Mouse (Mus musculus): ENCODE measurements around the gene Oard1. TPM values are rescaled to one million over a fixed set of nuclear protein-coding genes. Genes with fewer than 3 reads are reported as not detected.

Gene Oard1
- polyA plus RNA-seq, 1 experiment from 2014 or later: 30.1 TPM

GRCm38 (mm10) chr17:48436487-48436886, 26.7 kb downstream of the Oard1 start:
- 100% methylated on average over 1 of the region's 1 CpGs for WGBS (ENCODE audit: missing documents)
- Histone ChIP-seq H3K4me3 (ENCODE audit: inconsistent target) (no peak overlapping the region), H3K36me3 (ENCODE audit: inconsistent target) (no peaks in the 10 kb centered on the region), H3K79me2 (ENCODE audit: inconsistent target) (no peaks in the 10 kb centered on the region), H3K27ac (no peak overlapping the region)

- no peak overlapping the region for H3K4me3 ChIP-seq (ENCODE audit: inconsistent target)
- WGBS (ENCODE audit: missing documents): 90% methylated on average over 7 of the region's 7 CpGs
- H3K79me2 ChIP-seq (ENCODE audit: inconsistent target): no peaks in the 10 kb centered on the region
- no peaks in the 10 kb centered on the region for H3K36me3 ChIP-seq (ENCODE audit: inconsistent target)
- H3K27ac ChIP-seq: no peak overlapping the region
Observed at GRCm38 (mm10) chr17:48437421-48437911, 27.7 kb downstream of the Oard1 start.

GRCm38 (mm10) chr17:48442745-48443457, 33.1 kb downstream of the Oard1 start:
- H3K79me2 ChIP-seq (ENCODE audit: inconsistent target): no peaks in the 10 kb centered on the region
- WGBS (ENCODE audit: missing documents): 78% methylated on average over 7 of the region's 7 CpGs
- no peaks in the 10 kb centered on the region for H3K36me3 ChIP-seq (ENCODE audit: inconsistent target)
- no peak overlapping the region for H3K27ac ChIP-seq
- H3K4me3 ChIP-seq (ENCODE audit: inconsistent target): no peak overlapping the region

- no peak overlapping the region for H3K27ac ChIP-seq
- no peaks in the 10 kb centered on the region for H3K79me2 ChIP-seq (ENCODE audit: inconsistent target)
- no peaks in the 10 kb centered on the region for H3K36me3 ChIP-seq (ENCODE audit: inconsistent target)
- H3K4me3 ChIP-seq (ENCODE audit: inconsistent target): no peak overlapping the region
- 93% methylated on average over 16 of the region's 16 CpGs for WGBS (ENCODE audit: missing documents)
Observed at GRCm38 (mm10) chr17:48443542-48444145, 33.8 kb downstream of the Oard1 start.

GRCm38 (mm10) chr17:48447675-48448074, 37.9 kb downstream of the Oard1 start:
- H3K27ac ChIP-seq: no peak overlapping the region
- H3K36me3 ChIP-seq (ENCODE audit: inconsistent target): no peaks in the 10 kb centered on the region
- no peaks in the 10 kb centered on the region for H3K79me2 ChIP-seq (ENCODE audit: inconsistent target)
- H3K4me3 ChIP-seq (ENCODE audit: inconsistent target): no peak overlapping the region
- WGBS (ENCODE audit: missing documents): 57% methylated on average over 8 of the region's 8 CpGs

- no peaks in the 10 kb centered on the region for H3K79me2 ChIP-seq (ENCODE audit: inconsistent target)
- 88% methylated on average over 13 of the region's 13 CpGs for WGBS (ENCODE audit: missing documents)
- no peaks in the 10 kb centered on the region for H3K36me3 ChIP-seq (ENCODE audit: inconsistent target)
- H3K4me3 ChIP-seq (ENCODE audit: inconsistent target): no peak overlapping the region
- no peak overlapping the region for H3K27ac ChIP-seq
Observed at GRCm38 (mm10) chr17:48450666-48451352, 41.0 kb downstream of the Oard1 start.

- 66% methylated on average over 7 of the region's 7 CpGs for WGBS (ENCODE audit: missing documents)
- no peak within 1 kb of the TSS for H3K4me3 ChIP-seq (ENCODE audit: inconsistent target)
- H3K79me2 ChIP-seq (ENCODE audit: inconsistent target): no peaks in the 10 kb centered on the region
- H3K36me3 ChIP-seq (ENCODE audit: inconsistent target): no peaks in the 10 kb centered on the region
- no peak within 1 kb of the TSS for H3K27ac ChIP-seq
Observed at GRCm38 (mm10) chr17:48451353-48451675, 41.5 kb downstream of the Oard1 start, which contains the start of gene Tspo2. TSS of gene Tspo2 (minus strand) at chr17:48451522.

- WGBS (ENCODE audit: missing documents): 88% methylated on average over 9 of the region's 9 CpGs
- no peaks in the 10 kb centered on the region for H3K36me3 ChIP-seq (ENCODE audit: inconsistent target)
- no peak overlapping the region for H3K4me3 ChIP-seq (ENCODE audit: inconsistent target)
- no peaks in the 10 kb centered on the region for H3K79me2 ChIP-seq (ENCODE audit: inconsistent target)
- no peak overlapping the region for H3K27ac ChIP-seq
Observed at GRCm38 (mm10) chr17:48451753-48452444, 42.1 kb downstream of the Oard1 start.

GRCm38 (mm10) chr17:48453489-48453888, 43.7 kb downstream of the Oard1 start:
- 90% methylated on average over 7 of the region's 7 CpGs for WGBS (ENCODE audit: missing documents)
- no peaks in the 10 kb centered on the region for H3K79me2 ChIP-seq (ENCODE audit: inconsistent target)
- H3K36me3 ChIP-seq (ENCODE audit: inconsistent target): no peaks in the 10 kb centered on the region
- no peak overlapping the region for H3K4me3 ChIP-seq (ENCODE audit: inconsistent target)
- no peak overlapping the region for H3K27ac ChIP-seq

- no peaks in the 10 kb centered on the region for H3K79me2 ChIP-seq (ENCODE audit: inconsistent target)
- H3K27ac ChIP-seq: no peak overlapping the region
- no peaks in the 10 kb centered on the region for H3K36me3 ChIP-seq (ENCODE audit: inconsistent target)
- H3K4me3 ChIP-seq (ENCODE audit: inconsistent target): no peak overlapping the region
- WGBS (ENCODE audit: missing documents): 93% methylated on average over 7 of the region's 7 CpGs
Observed at GRCm38 (mm10) chr17:48454190-48454589, 44.4 kb downstream of the Oard1 start.

- 77% methylated on average over 10 of the region's 11 CpGs for WGBS (ENCODE audit: missing documents)
- no peak within 1 kb of the TSS for H3K27ac ChIP-seq
- H3K36me3 ChIP-seq (ENCODE audit: inconsistent target): no peaks in the 10 kb centered on the region
- H3K4me3 ChIP-seq (ENCODE audit: inconsistent target): no peak within 1 kb of the TSS
- H3K79me2 ChIP-seq (ENCODE audit: inconsistent target): no peaks in the 10 kb centered on the region
Observed at GRCm38 (mm10) chr17:48454688-48455087, 44.9 kb downstream of the Oard1 start, which contains the start of gene Unc5cl. TSS of gene Unc5cl (plus strand) at chr17:48454901.

- no peaks in the 10 kb centered on the region for H3K79me2 ChIP-seq (ENCODE audit: inconsistent target)
- WGBS (ENCODE audit: missing documents): 97% methylated on average over 2 of the region's 2 CpGs
- no peak overlapping the region for H3K4me3 ChIP-seq (ENCODE audit: inconsistent target)
- no peaks in the 10 kb centered on the region for H3K36me3 ChIP-seq (ENCODE audit: inconsistent target)
- H3K27ac ChIP-seq: no peak overlapping the region
Observed at GRCm38 (mm10) chr17:48455955-48456354, 46.1 kb downstream of the Oard1 start.

GRCm38 (mm10) chr17:48457971-48458653, 48.3 kb downstream of the Oard1 start:
- no peak overlapping the region for H3K4me3 ChIP-seq (ENCODE audit: inconsistent target)
- no peak overlapping the region for H3K27ac ChIP-seq
- 15% methylated on average over 13 of the region's 13 CpGs for WGBS (ENCODE audit: missing documents)
- H3K36me3 ChIP-seq (ENCODE audit: inconsistent target): no peaks in the 10 kb centered on the region
- no peaks in the 10 kb centered on the region for H3K79me2 ChIP-seq (ENCODE audit: inconsistent target)

GRCm38 (mm10) chr17:48462096-48462495, 52.3 kb downstream of the Oard1 start:
- WGBS (ENCODE audit: missing documents): 60% methylated on average over 13 of the region's 13 CpGs
- Histone ChIP-seq H3K79me2 (ENCODE audit: inconsistent target) (no peaks in the 10 kb centered on the region), H3K36me3 (ENCODE audit: inconsistent target) (no peaks in the 10 kb centered on the region), H3K4me3 (ENCODE audit: inconsistent target) (no peak overlapping the region), H3K27ac (no peak overlapping the region)

All from macrophage (primary cell).